In genomic region chr8:17653786-17654185, GRCm38 (mm10) we compare ENCODE assay signal across 17 mouse cellular contexts.
DNase-seq lines count a peak whose midpoint lies in the region; ATAC-seq and TF ChIP-seq lines count a peak whose summit lies in the region.
"Had no signal": no experiment of that assay in that cellular context is flagged by ENCODE, and none has a peak within 500 bp of the region (broad histone marks: within the 10 kb centered on the region; RNA-seq: fewer than 3 reads in every experiment).

No protein-coding gene starts in this region.

- no peaks in the 10 kb centered on the region for H3K27me3 ChIP-seq in kidney, adult 2 months (replicated peaks; ENCODE audit: control insufficient read depth, insufficient read depth, low read length)
- H3K27me3 ChIP-seq in kidney, embryonic 16.5 days (ENCODE audit: insufficient read depth, low read length): no peaks in the 10 kb centered on the region
- H3K27me3 ChIP-seq in kidney, postnatal 0 days (ENCODE audit: insufficient read depth, low read length): no peaks in the 10 kb centered on the region
- H3K27me3 ChIP-seq: embryonic facial prominence, embryonic 15.5 days; Patski had no signal

- WGBS in kidney, adult 2 months: 5% methylated on average over 2 of the region's 2 CpGs
- WGBS in kidney, embryonic 16.5 days: 10% methylated on average over 2 of the region's 2 CpGs
- 9% methylated on average over 2 of the region's 2 CpGs for WGBS in kidney, postnatal 0 days

- in situ Hi-C loops in ES-E14 (cut with MboI; ENCODE audit: low sequenced_read_pairs in 2 of 2, unreplicated experiment in 2 of 2): no loop called here

- no peaks in the 10 kb centered on the region for H3K4me1 ChIP-seq in kidney, adult 2 months (ENCODE audit: control insufficient read depth, insufficient read depth, low read length)
- no peaks in the 10 kb centered on the region for H3K4me1 ChIP-seq in kidney, embryonic 16.5 days (ENCODE audit: insufficient read depth, low read length)
- H3K4me1 ChIP-seq in ES-E14 (ENCODE audit: control insufficient read depth in 2 of 2, insufficient read depth in 2 of 2, low read length in 2 of 2, poor library complexity in 1 of 2): peaks cover 0 to 2% of the 10 kb centered on the region in 2 experiments; a peak in 1 of 4 replicates
- no peaks in the 10 kb centered on the region for H3K4me1 ChIP-seq in kidney, postnatal 0 days (replicated peaks; ENCODE audit: insufficient read depth, low read length)
- H3K4me1 ChIP-seq: embryonic facial prominence, embryonic 15.5 days had no signal

- H3K9ac ChIP-seq in kidney, embryonic 16.5 days (replicated peaks; ENCODE audit: low read length): no peak overlapping the region
- no peak overlapping the region for H3K9ac ChIP-seq in ES-E14 (ENCODE audit: insufficient read depth, low read depth, low read length, poor library complexity, severe bottlenecking)
- H3K9ac ChIP-seq in kidney, postnatal 0 days (ENCODE audit: low read depth, low read length): no peak overlapping the region
- H3K9ac ChIP-seq: embryonic facial prominence, embryonic 15.5 days had no signal

- H3K4me2 ChIP-seq in kidney, embryonic 16.5 days (replicated peaks; ENCODE audit: low read depth, low read length): no peak overlapping the region
- H3K4me2 ChIP-seq in kidney, postnatal 0 days (ENCODE audit: low read length): no peak overlapping the region
- H3K4me2 ChIP-seq: embryonic facial prominence, embryonic 15.5 days had no signal

- peak; percentile 74 to 75 for DNase-seq in cerebellum, postnatal 10 days
- DNase-seq in kidney, adult 2 months: peak; percentile 58
- DNase-seq in ES-E14 (ENCODE audit: low read depth, low spot score): no peak
- peak; percentile 2 for DNase-seq in kidney, postnatal 0 days (ENCODE audit: low spot score)
- no peak for DNase-seq in gastrocnemius, postnatal 4 days (ENCODE audit: low spot score in 2 of 2)
- DNase-seq: cerebellum, adult 18-20 months; gastrocnemius, postnatal 14 days; liver; lung, adult 2 months; midbrain, embryonic 14.5 days; thymus, adult 2 months had no signal

- no peak overlapping the region for H3K27ac ChIP-seq in kidney, adult 2 months (ENCODE audit: insufficient read depth, low read depth, low read length)
- H3K27ac ChIP-seq in kidney, embryonic 16.5 days (ENCODE audit: low read length): no peak overlapping the region
- H3K27ac ChIP-seq in ES-E14 (ENCODE audit: insufficient read depth, low read depth, low read length, poor library complexity, severe bottlenecking): no peak overlapping the region
- H3K27ac ChIP-seq in kidney, postnatal 0 days: no peak overlapping the region
- H3K27ac ChIP-seq: embryonic facial prominence, embryonic 15.5 days; forebrain, embryonic 10.5 days had no signal

- H3K36me3 ChIP-seq in kidney, adult 2 months (ENCODE audit: control insufficient read depth, insufficient read depth, low read length): no peaks in the 10 kb centered on the region
- no peaks in the 10 kb centered on the region for H3K36me3 ChIP-seq in kidney, embryonic 16.5 days (ENCODE audit: insufficient read depth, low read length)
- H3K36me3 ChIP-seq in ES-E14 (ENCODE audit: control insufficient read depth, insufficient read depth, low read length, poor library complexity, severe bottlenecking): no peaks in the 10 kb centered on the region
- H3K36me3 ChIP-seq in kidney, postnatal 0 days (ENCODE audit: insufficient read depth, low read length): no peaks in the 10 kb centered on the region
- H3K36me3 ChIP-seq: embryonic facial prominence, embryonic 15.5 days; forebrain, embryonic 10.5 days had no signal

- no peak for TF ChIP-seq POLR2A in kidney, adult 2 months (IDR thresholded peaks at IDR 0.05; ENCODE audit: low read depth, low read length)

- no peak for ATAC-seq in cerebellum, adult (ENCODE audit: insufficient number of reproducible peaks, low FRiP score, low TSS enrichment)
- no peak for ATAC-seq in kidney, embryonic 16.5 days (ENCODE audit: low FRiP score, low TSS enrichment)
- ATAC-seq in kidney, postnatal 0 days (replicated peaks; ENCODE audit: low FRiP score, low read depth): no peak
- ATAC-seq in megakaryocyte, adult 5-6 weeks (ENCODE audit: poor library complexity, severe bottlenecking): no peak
- ATAC-seq: Patski had no signal

- no peak overlapping the region for H3K4me3 ChIP-seq in kidney, adult 2 months (ENCODE audit: insufficient read depth, low read depth, low read length)
- H3K4me3 ChIP-seq in kidney, embryonic 16.5 days (ENCODE audit: low read length): no peak overlapping the region
- no peak overlapping the region for H3K4me3 ChIP-seq in ES-E14 (ENCODE audit: insufficient read depth in 1 of 2, low read depth in 1 of 2, low read length in 2 of 2, poor library complexity in 1 of 2, severe bottlenecking in 1 of 2)
- no peak overlapping the region for H3K4me3 ChIP-seq in kidney, postnatal 0 days (replicated peaks; ENCODE audit: low read depth, low read length)
- H3K4me3 ChIP-seq: embryonic facial prominence, embryonic 15.5 days; forebrain, embryonic 10.5 days had no signal

- no peaks in the 10 kb centered on the region for H3K9me3 ChIP-seq in kidney, embryonic 16.5 days (ENCODE audit: low read length)
- no peaks in the 10 kb centered on the region for H3K9me3 ChIP-seq in ES-E14 (ENCODE audit: control insufficient read depth, insufficient read depth, low read depth, low read length)
- H3K9me3 ChIP-seq in kidney, postnatal 0 days (replicated peaks; ENCODE audit: low read length): no peaks in the 10 kb centered on the region
- H3K9me3 ChIP-seq: embryonic facial prominence, embryonic 15.5 days; forebrain, embryonic 10.5 days had no signal

- TF ChIP-seq CTCF in kidney, adult 2 months (conservative IDR thresholded peaks at IDR 0.05; ENCODE audit: insufficient read depth, insufficient read length, low read depth, low read length): no peak
- no peak for TF ChIP-seq CTCF in kidney, postnatal 0 days (IDR thresholded peaks at IDR 0.05; ENCODE audit: low read depth)

TF ChIP-seq in ES-E14, 5 proteins besides CTCF, POLR2A, EP300 and RAD21:
- TF ChIP-seq ZC3H11A (IDR thresholded peaks at IDR 0.05; ENCODE audit: borderline replicate concordance, low read depth, low read length): no peak
- no peak for TF ChIP-seq HCFC1 (IDR thresholded peaks at IDR 0.05; ENCODE audit: borderline replicate concordance, insufficient read depth, low read length)
- TF ChIP-seq ZNF384 (IDR thresholded peaks at IDR 0.05; ENCODE audit: low read depth, low read length): peak; percentile 62; the same call in 1 of the 2 replicates

Comparison
In these comparisons a context has a peak if more than half of its experiments do, and no peak if none do; other contexts are left out.
1. DNase-seq: peak in cerebellum, postnatal 10 days (2 of 2), kidney, adult 2 months (single experiment) and kidney, postnatal 0 days (single experiment); none in ES-E14 (single experiment) and gastrocnemius, postnatal 4 days (0 of 2).